Mouse (Mus musculus) CD4-positive helper T cell, adult 2 months (primary cell): ENCODE results near the gene Apol9b.
A peak's percentile ranks its signal among the peaks of the same experiment; 100 is the strongest.

Experiments
- DNase-seq: peaks from one replicate; pipeline ENCODE4 v3.0.0-alpha.2; 2012; ENCODE audit warnings: low read depth, missing footprints, low spot score

Gene Apol9b

DNA sequence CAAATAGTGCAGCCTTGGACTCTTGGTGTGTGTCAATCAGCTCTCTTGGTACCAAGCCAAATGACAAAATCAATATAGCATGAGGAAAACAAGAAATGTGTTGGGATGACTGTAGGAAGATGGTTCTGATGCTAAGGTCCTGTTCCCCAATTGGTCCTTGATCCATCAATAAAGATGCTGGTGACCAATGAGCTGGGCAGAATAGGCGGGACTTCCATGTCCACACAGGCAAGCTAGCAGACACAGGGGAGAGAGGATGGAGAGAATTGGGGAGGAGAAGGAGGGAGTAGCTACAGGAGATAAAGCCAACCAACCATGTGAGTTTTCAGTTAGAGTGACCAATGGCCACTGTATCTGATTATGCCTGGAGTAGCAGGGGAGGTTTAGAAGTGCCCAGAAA is 17.5 kb downstream of the Apol9b start:
- DNase-seq, result no peak

DNA sequence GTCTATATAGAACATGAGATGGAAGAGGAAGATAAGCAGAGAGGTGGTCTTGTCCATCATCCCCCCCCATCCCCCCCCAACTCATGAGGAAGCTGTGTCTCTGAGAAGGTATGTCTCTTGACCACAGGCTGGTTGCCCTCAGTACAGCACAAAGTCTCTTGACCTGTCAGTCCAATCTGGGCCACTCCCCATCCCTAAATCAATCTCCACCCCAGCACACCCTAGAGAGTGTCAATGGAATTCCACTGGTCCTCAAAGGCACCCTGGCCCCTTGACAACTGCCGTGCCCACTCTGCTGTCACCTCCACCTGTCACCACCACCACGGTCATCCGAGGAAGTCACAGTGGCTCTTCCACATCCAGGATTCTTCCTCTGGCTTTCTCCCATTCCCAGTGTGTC is 19.6 kb downstream of the Apol9b start:
- DNase-seq, result no peak

DNA sequence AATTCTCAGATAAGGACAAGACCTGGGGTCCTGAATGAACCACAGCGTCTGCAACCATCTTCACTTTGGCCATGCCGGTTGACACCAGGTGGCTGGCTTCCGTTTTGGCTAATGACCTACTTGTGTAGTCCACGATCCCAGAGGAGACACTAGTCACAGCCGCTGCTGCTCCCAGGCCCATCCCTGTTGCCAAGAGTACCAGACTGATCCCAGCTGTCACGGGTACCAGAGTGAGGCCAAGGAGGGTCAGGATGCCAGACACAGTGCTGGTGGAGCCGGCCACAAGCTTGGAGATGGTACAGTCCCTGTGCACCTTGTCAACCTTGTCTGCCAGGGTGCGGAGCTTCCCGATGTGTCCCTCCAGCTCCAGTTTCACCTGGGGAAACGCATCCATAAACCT is 20.9 kb downstream of the Apol9b start:
- DNase-seq, result no peak

DNA sequence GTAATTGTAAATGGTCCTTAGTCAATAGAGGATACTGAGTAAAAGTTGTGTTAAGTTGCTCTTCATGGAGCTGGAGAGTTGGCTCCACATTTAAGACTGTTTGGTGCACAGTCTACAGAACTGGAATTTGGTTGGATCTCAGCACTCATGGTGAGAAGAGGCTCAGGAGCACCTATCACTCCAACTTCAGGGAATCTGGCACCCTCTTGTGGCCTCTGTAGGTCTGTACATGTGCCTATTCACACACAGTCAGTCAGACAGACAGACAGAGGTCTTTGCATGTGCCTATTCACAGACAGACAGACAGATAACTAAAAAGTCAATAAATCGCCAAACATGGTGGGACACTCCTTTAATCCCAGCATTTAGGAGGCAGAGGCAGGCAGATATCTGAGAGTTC is 21.6 kb downstream of the Apol9b start:
- DNase-seq, result peak; percentile 75

DNA sequence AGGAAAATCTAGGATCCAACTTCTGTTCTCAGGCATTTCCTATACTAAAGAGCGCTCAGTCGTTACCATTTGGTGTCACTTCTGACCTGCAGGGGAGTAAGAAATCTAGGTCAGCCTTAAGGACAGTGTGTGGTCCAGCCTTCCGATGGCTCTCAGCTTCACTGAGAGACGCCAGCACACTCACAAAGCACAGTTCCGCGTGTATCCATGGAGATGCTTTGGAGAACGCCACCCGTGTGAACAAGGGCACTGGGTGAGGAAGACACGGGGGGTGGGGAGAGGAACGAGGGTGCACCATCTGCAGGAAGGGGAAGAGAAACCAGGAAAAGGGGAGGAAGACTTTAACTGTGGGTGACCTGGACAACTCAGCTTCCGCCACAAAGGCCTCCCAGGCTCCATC is 23.6 kb downstream of the Apol9b start:
- DNase-seq, result no peak

DNA sequence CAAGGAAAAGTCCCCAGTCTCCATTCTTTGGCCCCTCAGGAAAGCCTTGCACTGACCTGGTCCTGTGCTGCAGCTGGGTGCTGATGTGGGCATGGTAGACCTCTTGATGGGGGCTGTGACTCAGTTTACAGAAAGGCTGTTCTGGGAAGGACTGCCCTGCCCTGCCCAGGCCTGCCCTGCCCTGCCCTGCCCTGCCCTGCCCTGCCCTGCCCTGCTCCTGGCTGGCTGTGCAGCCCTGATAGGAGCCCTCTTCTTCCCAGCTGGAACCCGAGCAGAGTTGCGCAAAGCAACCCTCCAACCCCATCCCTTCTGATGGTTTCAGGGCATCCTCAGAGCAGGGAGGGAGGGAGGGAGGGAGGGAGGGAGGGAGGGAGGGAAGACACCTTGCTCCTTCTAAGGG is 26.3 kb downstream of the Apol9b start:
- no peak for DNase-seq

DNA sequence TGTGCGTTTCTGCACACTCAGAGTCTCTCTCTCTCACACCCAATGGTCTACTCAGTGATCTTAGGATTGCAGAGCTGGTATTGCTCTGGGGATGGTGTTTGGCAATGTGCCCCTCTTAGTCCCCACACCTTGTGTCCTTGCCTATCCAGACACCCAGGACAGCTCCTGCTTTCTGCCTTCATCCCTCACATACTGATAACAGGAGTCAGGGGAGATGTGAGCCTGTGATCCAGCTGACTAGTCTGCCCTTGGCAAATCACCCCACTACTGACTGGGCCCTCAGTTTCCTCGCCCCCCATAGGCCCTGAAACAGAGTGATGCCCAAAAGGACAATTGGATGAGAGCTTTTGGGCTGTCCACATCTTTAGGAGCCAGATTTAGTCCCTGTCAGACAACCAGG is 27.2 kb downstream of the Apol9b start:
- no peak for DNase-seq

DNA sequence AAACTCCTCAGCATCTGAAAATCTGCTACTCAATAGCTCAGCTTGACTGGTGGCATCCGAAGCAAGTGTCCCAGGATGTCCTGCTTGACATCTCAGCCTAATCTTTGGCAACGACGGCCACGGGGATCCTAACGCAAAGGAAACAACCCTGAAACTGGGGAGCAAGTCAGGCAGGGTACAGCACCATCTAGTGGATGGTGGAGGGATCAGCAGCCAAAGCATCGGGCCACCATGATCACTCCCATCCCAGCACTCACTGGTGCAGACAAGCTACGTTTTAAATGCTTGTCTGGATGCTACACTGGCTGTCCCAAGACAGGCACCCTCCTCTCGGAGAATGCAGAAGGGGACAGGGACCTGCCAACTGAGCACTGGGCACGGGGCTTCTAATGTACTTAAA is 28.0 kb downstream of the Apol9b start, which contains the start of gene Apol8:
Gene Apol8, minus strand, starts transcription at position 156 of the 400 bp plus-strand sequence.
- peak; percentile 76 for DNase-seq

DNA sequence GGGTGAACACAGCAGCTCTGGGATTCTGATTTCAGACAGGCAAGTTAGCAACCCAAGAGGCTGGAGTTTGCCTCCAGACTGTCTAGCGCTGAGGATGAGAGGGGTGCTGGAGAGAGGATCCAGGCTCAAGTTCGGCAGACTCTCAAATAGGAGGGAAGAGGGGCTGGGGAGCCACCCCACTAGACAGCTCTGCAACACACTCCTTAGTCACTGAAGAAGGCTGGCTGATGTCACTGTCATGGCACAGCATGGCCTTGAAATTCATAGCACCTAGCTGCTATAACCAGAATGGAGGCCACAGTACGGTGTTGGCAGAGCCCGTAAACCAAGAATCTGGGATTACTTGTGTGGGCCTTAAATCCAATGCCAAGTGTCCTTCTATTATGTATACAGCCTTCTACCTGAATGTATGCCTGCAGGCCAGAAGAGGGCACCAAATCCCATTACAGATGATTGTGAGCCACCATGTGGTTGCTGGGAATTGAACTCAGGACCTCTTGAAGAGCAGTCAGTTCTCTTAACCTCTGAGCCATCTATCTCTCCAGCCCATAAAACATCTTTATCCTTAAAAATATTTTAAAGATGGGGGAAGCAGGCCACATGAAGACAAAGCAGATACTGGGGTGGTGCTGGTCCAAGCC is 28.9 kb downstream of the Apol9b start:
- peak; percentile 43 for DNase-seq

DNA sequence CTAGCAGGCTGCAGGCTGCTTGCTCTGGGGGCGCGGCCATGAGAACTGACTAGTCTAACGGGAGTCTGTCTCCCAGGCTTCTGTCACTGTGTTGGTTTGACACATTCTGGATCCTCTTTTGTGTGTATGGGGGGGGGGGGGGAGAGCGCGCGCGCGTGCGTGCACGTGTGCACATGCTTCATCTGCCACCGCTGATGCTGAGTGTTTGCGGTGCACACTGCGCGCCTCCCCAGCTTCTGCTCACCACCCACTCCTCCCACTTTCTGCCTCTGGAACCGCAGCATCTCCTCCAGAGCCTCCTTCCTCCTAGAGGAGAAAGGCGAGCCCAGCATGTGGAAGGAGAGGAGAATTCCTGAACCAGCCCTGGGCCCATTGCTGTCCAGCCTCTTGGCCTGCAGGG is 31.2 kb downstream of the Apol9b start:
- DNase-seq, result no peak

DNA sequence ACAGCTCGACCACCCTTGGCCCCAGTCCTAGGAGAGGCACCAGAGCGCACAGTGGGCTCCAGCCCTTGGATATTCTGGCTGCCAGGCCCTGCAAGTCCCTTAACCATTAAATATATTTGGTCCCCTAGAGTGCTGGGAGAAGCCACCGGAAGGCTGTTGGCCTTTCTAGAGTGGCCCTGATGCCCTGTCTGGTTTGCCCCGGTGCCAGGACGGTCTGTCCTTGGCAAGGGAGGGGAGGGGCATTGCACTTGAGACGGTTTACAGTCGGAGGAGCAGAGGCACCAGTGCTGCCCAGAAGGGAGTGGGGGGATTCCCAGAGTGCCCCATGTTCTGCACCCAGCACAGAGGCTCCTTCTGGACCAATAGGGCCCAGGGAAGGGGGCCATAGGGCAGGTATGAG is 32.2 kb downstream of the Apol9b start:
- DNase-seq, result no peak

DNA sequence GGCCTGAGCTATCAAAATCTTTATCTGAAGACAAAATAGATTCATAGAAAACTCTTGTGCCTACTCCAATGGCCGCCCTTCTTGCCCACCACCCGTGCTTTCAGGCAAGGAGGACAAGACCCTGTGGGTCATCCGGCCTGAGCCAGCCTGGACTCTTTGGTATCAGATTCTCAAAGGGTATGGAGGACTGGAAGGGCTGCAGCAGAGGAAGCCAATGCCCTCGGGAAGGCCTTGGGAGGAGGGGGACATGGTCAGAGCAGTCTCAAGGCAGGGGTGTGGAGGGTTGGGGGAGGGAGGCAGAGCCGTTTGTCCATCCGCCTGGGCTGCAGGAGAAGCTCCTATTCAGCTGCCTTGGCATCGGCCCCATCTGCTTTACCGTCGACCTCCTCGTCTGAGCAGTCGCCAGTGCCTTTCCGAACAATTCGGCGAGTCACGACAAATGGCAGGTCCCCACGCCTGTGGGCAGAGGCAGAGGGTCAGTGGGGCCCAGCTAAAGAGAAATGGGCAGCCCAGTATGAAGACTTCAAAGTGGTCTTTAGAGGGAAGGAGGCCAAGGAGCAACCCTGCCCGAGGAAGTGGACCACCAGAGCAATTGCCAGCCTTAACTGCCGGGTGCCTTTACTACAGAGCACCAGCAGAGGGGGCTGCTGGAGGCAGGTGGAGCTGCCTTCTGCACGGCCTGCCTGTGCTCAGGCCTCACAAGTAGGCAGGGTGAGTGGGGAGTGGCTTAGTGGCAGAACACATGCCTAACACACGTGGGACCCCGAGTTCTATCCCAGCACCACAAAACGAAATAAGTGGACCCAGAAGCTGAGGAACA is 32.9 kb downstream of the Apol9b start:
- DNase-seq, result peak; percentile 72

DNA sequence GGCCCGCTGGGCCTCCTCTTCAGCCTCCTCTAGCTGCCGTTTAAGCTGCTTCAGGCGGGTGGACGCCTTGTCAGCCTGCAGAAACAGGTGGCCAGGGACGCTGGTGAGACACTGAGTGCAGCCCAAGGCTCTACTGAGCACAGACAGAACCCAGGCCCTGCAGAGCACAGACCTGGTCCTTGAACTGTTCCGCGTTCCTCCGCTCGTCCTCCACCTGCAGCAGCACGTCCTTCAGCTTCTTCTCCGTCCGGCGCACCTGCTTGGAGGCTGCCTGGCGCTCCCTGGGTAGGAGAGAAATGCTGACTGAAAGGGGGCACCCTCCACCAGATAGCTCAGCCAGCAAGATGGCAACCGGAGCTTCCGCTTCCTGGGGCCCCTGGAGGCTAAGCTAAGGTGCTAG is 34.2 kb downstream of the Apol9b start:
- no peak for DNase-seq

DNA sequence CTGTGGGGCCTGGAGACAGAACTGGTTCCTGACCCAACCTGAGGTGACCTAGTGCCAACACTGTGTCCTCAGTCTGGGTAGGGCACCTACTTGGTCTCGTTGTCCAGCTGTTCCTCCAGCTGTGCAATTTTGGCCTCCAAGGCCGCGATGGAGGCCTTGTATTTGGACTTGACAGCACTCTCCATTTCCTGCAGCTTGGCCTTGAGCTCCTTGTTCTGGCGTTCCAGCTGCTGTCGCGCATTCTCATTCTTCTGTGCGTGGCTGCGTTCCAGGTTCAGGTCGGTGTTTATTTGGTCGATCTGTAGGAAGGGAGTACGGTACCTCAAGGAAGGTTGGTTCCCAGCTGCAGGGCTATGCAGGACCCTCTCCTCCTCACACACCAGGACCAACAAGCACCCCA is 34.9 kb downstream of the Apol9b start:
- DNase-seq, result no peak

DNA sequence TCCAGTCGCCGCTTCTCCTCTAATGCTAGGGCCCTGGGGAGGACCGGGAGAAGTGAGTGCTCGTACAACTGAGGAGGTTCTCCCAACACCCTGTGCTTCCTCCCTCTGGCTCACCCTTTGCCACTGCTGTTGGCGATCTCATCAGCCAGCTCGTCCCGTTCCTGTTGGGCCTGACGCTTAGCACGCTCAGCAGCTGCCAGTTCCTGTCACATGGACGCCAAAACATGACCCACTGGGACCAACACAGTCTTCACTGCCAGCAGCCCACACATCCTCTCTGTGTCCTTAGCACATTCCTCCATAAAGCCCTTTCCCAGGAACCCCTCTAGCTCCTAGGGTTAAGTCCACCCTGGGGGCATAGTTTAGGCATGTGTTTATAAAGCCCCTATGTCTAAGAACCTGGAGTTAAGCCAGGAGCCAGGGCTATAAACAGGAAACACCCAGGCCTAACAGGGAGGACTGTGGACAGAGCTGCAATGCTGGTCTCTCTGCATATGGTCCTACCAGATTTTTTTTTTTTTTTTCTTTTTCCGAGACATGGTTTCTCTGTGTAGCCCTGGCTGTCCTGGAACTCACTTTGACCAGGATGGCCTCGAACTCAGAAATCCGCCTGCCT is 35.7 kb downstream of the Apol9b start:
- DNase-seq, result no peak

DNA sequence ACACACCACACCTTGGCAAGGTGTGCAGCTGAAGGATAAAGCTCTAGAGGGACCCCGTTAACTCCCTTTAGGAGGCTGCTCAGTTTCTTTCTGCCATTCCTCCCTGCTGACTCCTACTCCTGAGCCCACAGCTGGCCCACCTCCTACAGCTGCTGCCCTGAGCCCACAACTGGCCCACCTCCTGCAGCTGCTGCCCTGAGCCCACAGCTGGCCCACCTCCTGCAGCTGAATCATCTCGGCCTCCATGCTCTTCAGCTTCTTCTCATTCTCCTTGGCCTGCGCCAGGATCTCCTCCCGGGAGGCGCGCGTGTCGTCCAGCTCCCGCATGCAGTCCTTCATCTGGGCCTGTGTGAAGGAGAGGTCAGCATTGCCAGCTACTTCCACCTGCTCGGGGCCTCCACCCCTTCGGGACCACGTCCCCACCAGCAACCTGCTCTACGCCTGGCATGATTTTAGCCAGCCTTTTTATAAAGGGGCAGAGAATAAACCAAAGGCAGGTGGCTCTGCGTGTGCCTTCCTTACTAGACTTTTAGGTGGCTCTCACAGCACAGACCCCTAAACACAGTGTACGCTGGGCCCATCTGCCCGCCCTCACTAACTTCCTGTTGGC is 36.8 kb downstream of the Apol9b start:
- DNase-seq, result no peak

DNA sequence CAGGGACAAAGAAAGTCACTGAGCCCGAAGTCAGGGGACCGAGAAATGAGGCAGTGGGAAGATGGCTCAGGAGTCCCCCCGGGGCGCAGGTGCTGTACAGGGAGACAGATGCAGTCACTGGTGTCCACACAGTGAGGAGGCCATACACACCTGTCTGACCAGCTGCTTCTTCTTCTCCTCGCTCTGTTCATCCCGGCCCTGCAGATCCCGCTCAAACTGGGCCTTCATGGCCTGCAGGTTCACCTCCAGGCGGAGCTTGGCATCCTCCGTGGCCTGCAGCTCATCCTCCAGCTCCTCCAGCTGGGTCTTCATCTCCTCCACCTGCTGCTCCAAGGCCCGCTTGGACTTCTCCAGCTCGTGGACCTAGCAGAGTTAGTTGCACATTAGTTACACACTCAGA is 38.1 kb downstream of the Apol9b start:
- DNase-seq, result no peak

DNA sequence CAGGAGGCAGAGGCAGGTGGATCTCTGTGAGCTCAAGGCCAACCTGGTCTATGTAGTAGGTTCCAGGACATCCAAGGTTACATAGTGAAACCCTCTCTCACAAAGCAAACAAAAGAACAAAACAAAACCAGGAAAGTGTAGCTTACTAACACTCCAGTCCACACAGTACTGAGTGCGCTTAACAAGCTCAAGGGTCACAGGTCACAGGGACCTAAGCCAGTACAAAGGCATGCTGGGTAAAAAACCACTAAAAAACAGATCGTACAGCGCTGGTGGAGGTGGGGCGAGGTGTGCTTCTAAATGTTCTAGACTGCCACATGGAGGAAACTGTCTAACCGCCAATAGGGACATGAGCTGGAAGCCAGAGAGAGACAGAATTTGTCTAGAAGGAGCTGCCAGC is 41.5 kb downstream of the Apol9b start:
- no peak for DNase-seq

DNA sequence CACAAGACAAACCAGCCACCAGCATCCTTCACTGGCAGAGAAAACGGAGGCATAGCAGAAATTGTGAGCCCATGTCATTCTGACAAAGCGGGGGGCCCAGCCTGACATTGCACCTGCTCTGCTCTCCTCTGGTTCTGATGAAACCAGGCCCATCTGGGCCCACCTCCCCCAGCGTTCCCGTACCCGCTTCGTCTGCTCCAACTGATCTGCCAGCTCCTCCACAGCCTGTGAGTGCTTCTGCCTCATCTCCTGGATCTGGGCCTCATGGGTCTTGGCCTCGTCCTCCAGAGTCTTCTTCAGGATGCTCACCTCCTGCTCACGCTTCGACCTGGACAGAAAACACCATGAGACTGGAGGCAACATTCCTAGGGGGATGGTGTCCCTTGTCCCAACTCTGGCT is 42.1 kb downstream of the Apol9b start:
- no peak for DNase-seq

DNA sequence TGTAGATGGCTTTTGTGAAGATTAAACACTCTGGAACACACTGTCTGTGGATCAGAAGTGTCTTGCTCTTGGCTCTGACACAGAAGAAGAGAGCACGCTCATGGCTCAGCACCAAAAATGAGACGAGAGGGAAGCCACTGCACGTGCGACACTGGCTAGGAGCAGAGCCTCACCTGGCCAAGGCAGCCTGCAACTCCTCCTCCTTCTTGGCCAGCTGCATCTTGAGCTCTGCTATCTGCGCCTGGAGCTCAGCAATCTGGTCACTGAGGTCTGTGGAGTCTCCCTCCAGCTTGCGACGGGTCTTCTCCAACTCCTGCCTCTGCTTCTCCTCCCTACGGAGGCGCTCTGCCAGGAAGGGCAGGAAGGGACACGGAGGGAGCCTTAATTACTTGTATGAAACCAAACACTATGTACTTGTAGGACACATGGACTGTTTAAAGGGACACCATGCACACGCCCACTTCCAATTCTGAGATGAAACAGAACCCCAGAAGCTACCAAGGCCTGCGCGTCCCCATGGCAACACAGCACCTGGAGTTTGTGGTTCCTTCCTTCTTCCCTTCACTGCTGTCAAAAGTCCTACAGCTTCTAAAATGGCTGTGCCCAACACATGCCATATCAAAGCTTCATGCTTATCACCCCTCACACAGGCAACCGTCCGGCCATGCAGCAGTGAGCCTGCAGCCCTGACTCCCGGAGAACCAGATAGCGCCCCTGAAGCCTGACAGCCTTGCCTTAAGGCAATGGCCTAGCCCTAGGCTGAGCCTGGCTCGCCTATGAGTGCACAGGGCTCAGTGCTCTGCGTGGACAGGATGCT is 44.5 kb downstream of the Apol9b start:
- no peak for DNase-seq

DNA sequence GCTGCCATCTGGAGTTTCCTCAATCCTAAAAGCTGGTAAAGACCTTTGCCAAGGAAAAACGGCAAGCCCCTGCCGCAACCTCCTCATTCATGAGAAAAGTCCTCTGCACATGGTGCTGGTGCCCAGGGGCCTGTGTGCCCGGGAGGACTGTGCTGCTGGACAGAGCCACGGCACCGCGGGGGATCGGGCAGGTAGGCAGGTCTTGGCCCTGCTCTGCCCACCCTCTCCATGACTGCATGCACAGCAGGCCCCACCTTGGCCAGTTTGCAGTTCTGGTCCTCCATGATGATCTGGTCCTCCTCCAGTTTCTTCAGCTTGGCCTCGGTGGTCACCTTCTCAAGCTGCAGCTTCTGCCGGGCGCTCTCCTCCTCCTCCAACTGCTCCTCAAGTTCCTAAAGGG is 45.5 kb downstream of the Apol9b start:
- no peak for DNase-seq
